Mouse (Mus musculus): Measurements from ENCODE around the gene Nectin2. TPM values are rescaled to one million over a fixed set of nuclear protein-coding genes. Genes with fewer than 3 reads are reported as not detected.
A peak's percentile ranks its signal among the peaks of the same experiment; 100 is the strongest.

Nectin2 gene
- polyA plus RNA-seq, 1 experiment from 2014 or later: 52.5 TPM

DNA sequence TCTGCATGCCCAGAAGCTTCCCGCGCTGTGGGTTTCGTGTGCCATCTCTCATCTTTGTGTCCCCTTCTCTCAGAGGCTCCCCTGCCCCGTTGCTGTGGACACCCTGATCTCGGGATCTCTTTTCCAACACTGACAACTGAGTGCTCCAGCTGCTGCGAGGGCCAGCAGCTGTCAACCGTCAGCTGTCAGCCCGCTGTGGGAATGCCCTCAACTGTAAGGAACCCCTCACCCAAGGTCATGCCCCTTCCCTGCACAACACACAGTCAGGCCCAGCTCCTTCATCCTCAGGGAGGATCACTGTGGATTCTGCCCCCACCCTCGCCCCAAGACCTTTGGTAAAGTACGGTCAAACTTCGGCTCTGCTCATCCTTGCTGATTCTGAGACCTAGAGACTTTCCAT is 12.0 kb upstream of the Nectin2 start:
- no peak overlapping the region for H3K27ac ChIP-seq (ENCODE audit: low read depth, low read length)
- H3K4me3 ChIP-seq (ENCODE audit: low read depth, low read length): no peak overlapping the region
- WGBS: 89% methylated on average over 11 of the region's 11 CpGs
- H3K4me1 ChIP-seq (replicated peaks; ENCODE audit: control insufficient read depth, insufficient read depth, low read length): no peaks in the 10 kb centered on the region
- ATAC-seq (ENCODE audit: low FRiP score) (no peak), DNase-seq (ENCODE audit: low spot score) (no peak)
- H3K4me2 ChIP-seq (replicated peaks; ENCODE audit: low read depth, low read length): no peak overlapping the region
- H3K36me3 ChIP-seq (ENCODE audit: control insufficient read depth, insufficient read depth, low read length): no peaks in the 10 kb centered on the region
- no peaks in the 10 kb centered on the region for H3K9me3 ChIP-seq (ENCODE audit: control insufficient read depth, low read length)
- no peak overlapping the region for H3K9ac ChIP-seq (ENCODE audit: low read depth, low read length)
- no peaks in the 10 kb centered on the region for H3K27me3 ChIP-seq (ENCODE audit: control insufficient read depth, insufficient read depth, low read length)

DNA sequence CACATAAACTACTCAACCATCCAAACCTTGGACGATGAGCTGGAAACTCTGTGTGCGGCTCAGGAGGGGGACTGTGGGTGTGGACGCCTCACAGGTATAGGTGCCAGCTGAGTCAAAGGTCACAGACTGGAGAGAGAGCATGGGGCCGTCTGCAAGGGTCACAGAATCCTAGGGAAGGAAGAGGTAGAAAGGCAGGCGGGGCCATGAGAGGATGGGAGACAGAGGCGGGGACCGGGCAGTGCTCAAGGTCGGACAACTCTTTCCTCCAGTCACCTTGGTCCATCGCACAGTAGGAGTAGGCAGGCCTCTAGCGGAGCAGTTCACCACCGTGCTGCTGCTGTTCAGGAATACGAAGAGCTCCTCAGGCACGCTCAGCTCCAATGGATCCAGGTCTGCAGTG is 9.7 kb upstream of the Nectin2 start:
- no peaks in the 10 kb centered on the region for H3K36me3 ChIP-seq (ENCODE audit: control insufficient read depth, insufficient read depth, low read length)
- H3K4me3 ChIP-seq (ENCODE audit: low read depth, low read length): no peak overlapping the region
- no peaks in the 10 kb centered on the region for H3K27me3 ChIP-seq (ENCODE audit: control insufficient read depth, insufficient read depth, low read length)
- ATAC-seq (ENCODE audit: low FRiP score): no peak
- H3K9me3 ChIP-seq (ENCODE audit: control insufficient read depth, low read length): no peaks in the 10 kb centered on the region
- no peak for DNase-seq (ENCODE audit: low spot score)
- no peak overlapping the region for H3K4me2 ChIP-seq (replicated peaks; ENCODE audit: low read depth, low read length)
- H3K9ac ChIP-seq (ENCODE audit: low read depth, low read length): no peak overlapping the region
- WGBS: 90% methylated on average over 13 of the region's 13 CpGs
- H3K27ac ChIP-seq (ENCODE audit: low read depth, low read length): no peak overlapping the region
- no peaks in the 10 kb centered on the region for H3K4me1 ChIP-seq (replicated peaks; ENCODE audit: control insufficient read depth, insufficient read depth, low read length)

DNA sequence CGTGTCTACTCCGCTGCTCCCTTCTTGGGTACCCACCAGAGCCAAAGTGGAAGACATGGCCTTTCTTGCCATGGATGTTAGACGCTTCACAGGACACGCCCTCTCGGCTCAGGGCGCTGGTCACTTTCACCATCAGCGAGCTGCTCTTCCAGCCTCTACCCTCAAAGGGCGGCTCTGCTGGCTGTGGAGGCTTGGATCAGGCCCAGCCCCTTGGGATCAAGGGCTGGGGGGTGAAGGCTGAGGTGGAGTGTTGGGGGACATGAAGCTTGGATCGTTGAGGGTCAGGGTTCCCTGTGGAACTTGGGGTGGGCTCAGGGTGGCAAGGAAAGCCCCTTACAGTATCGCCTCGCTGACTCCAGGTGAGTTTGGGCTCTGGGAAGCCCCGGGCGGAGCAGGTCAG is 8.3 kb upstream of the Nectin2 start:
- ATAC-seq (ENCODE audit: low FRiP score) (no peak), DNase-seq (ENCODE audit: low spot score) (no peak)
- Histone ChIP-seq H3K27ac (ENCODE audit: low read depth, low read length) (no peak overlapping the region), H3K9ac (ENCODE audit: low read depth, low read length) (no peak overlapping the region), H3K4me3 (ENCODE audit: low read depth, low read length) (no peak overlapping the region), H3K4me2 (replicated peaks; ENCODE audit: low read depth, low read length) (no peak overlapping the region), H3K9me3 (ENCODE audit: control insufficient read depth, low read length) (no peaks in the 10 kb centered on the region), H3K27me3 (ENCODE audit: control insufficient read depth, insufficient read depth, low read length) (no peaks in the 10 kb centered on the region), H3K36me3 (ENCODE audit: control insufficient read depth, insufficient read depth, low read length) (no peaks in the 10 kb centered on the region), H3K4me1 (replicated peaks; ENCODE audit: control insufficient read depth, insufficient read depth, low read length) (no peaks in the 10 kb centered on the region)
- 92% methylated on average over 13 of the region's 13 CpGs for WGBS

DNA sequence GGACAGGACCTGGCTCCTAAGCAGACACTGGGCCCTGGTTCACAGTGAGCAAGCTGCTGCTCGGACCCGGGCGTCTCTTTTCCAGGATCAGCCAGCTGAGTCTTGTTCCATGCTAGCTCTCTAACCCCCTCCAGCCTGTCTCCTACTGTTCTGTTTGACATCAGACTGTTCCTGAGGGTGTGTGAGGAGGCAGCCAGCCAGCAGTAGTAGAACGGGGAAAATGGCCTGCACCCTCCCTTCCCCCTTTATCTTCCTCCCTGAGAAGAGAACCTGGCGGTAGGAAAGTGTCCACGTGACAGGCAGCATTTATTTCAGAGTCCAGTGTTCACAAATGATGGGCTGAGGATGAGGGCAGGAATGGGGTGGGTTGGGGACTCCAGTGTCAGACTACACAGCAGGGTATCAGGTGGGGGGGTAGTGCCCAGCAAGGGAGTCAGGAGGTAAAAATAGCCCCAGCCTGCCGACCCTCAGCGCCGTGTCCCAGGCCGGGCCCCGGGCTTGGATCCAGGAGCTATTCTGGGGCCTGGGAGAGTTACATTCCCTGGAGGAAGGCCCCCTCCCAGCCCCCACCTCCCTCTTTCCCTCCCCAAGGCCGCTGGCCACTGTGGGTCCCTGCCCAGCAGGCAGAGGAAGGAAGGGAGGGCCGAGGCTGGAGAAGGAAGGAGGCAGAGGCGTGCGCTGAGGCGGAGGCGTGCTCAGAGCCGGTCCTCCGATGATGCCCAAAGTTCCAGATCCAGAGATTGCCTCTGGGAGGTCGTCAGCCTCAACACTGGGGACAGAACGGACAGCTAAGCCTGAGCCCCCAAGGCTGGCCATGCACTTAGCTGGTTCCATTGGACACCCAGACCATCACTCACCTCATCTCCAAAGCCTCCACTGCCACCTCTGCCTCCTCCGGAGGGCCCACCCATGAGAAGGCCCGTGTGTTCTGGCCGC is 5.8 kb upstream of the Nectin2 start:
- DNase-seq (ENCODE audit: low spot score): no peak
- H3K9ac ChIP-seq (ENCODE audit: low read depth, low read length): no peak overlapping the region
- H3K27me3 ChIP-seq (ENCODE audit: control insufficient read depth, insufficient read depth, low read length): no peaks in the 10 kb centered on the region
- H3K4me2 ChIP-seq (replicated peaks; ENCODE audit: low read depth, low read length): no peak overlapping the region; the same call in 1 of the 2 replicates
- no peaks in the 10 kb centered on the region for H3K36me3 ChIP-seq (ENCODE audit: control insufficient read depth, insufficient read depth, low read length)
- no peaks in the 10 kb centered on the region for H3K4me1 ChIP-seq (replicated peaks; ENCODE audit: control insufficient read depth, insufficient read depth, low read length)
- no peak overlapping the region for H3K27ac ChIP-seq (ENCODE audit: low read depth, low read length)
- no peaks in the 10 kb centered on the region for H3K9me3 ChIP-seq (ENCODE audit: control insufficient read depth, low read length)
- 81% methylated on average over 23 of the region's 24 CpGs for WGBS
- no peak overlapping the region for H3K4me3 ChIP-seq (ENCODE audit: low read depth, low read length)
- 0 out of 2 replicates have a peak, but pooled peaks have one; percentile 25 for ATAC-seq (ENCODE audit: low FRiP score)

DNA sequence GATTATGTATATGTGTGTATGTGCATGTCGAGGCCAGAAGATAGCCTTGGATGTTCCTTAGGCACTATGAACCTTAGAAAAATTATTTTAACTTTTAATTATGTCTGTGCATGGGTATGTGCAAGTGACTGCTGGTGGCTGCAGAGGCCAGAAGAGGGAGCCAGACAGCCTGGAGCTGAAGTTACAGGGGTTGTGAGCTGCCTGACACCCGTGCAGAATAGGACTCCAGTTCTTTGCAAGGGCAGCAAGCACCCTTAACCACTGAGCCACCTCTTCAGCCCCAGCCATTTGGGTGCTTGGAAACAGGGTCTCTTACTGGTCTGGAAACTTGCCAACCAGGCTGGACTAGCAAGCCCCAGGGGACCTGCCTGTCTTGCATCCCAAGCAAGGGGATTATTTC is 4.7 kb upstream of the Nectin2 start:
- Histone ChIP-seq H3K4me3 (ENCODE audit: low read depth, low read length) (no peak overlapping the region), H3K27me3 (ENCODE audit: control insufficient read depth, insufficient read depth, low read length) (no peaks in the 10 kb centered on the region), H3K4me1 (replicated peaks; ENCODE audit: control insufficient read depth, insufficient read depth, low read length) (no peaks in the 10 kb centered on the region; the same call in 1 of the 2 replicates), H3K9me3 (ENCODE audit: control insufficient read depth, low read length) (no peaks in the 10 kb centered on the region), H3K27ac (ENCODE audit: low read depth, low read length) (no peak overlapping the region), H3K36me3 (ENCODE audit: control insufficient read depth, insufficient read depth, low read length) (no peaks in the 10 kb centered on the region), H3K4me2 (replicated peaks; ENCODE audit: low read depth, low read length) (no peak overlapping the region), H3K9ac (ENCODE audit: low read depth, low read length) (no peak overlapping the region)
- 87% methylated on average over 2 of the region's 2 CpGs for WGBS
- no peak for ATAC-seq (ENCODE audit: low FRiP score)
- no peak for DNase-seq (ENCODE audit: low spot score)

DNA sequence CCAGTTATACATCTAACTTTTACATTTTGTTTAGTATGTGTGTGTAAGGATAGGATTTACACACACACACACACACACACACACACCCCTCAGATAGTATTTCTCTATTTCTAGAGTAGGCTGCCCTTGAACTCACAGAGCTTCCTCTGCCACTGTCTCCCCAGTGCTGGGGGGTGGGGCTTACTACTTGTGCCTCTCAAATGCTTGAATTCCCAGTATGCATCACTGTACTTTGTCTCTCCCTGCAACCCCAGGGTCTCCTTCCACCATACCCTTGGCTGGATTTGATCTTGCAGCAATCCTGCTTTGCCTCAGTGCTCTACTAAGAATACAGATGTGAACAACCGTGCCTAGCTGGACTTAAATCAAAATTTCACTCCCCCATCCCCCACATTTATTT is 3.8 kb upstream of the Nectin2 start:
- no peak overlapping the region for H3K4me3 ChIP-seq (ENCODE audit: low read depth, low read length)
- H3K27ac ChIP-seq (ENCODE audit: low read depth, low read length): no peak overlapping the region
- no peaks in the 10 kb centered on the region for H3K36me3 ChIP-seq (ENCODE audit: control insufficient read depth, insufficient read depth, low read length)
- ATAC-seq (ENCODE audit: low FRiP score) (no peak), DNase-seq (ENCODE audit: low spot score) (no peak)
- no peak overlapping the region for H3K9ac ChIP-seq (ENCODE audit: low read depth, low read length)
- WGBS: 80% methylated on average over 1 of the region's 1 CpGs
- H3K4me1 ChIP-seq (replicated peaks; ENCODE audit: control insufficient read depth, insufficient read depth, low read length): no peaks in the 10 kb centered on the region; the same call in 1 of the 2 replicates
- no peak overlapping the region for H3K4me2 ChIP-seq (replicated peaks; ENCODE audit: low read depth, low read length)
- no peaks in the 10 kb centered on the region for H3K9me3 ChIP-seq (ENCODE audit: control insufficient read depth, low read length)
- no peaks in the 10 kb centered on the region for H3K27me3 ChIP-seq (ENCODE audit: control insufficient read depth, insufficient read depth, low read length)

DNA sequence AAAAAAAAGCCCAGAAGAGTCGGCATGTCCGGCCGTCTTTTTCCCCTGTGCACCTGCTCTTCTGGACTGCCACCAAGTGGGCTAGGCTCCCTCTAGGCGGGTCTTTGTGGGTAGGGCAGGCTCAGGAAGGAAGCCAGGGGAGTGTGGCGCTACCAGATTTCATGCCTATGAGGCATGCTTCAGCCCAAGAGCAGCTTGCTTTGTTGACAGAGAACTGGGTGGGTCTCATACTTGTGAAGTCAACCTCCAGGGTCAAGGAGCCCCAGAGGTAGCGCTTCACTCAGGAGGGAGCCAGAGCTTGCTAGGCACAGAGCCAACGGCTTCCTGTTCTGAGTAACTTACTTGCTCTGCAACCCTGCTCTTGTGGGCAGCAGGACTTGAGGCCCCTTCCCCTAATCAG is 3.3 kb upstream of the Nectin2 start:
- no peak overlapping the region for H3K9ac ChIP-seq (ENCODE audit: low read depth, low read length)

DNA sequence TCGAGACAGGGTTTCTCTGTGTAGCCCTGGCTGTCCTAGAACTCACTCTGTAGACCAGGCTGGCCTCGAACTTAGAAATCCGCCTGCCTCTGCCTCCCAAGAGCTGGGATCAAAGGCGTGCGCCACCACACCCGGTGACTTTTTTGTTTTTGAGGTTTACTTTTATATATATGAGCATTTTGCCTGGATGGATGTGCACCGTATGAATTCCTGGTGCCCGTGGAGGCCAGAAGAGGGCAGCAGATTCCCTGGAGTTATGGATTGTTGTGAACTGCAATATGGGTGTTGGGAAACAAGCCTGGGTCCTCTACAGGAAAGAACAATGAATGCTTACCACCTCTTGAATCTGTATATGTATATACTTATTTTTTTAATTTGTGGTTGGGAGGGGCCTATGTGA is 2.4 kb upstream of the Nectin2 start:
- Histone ChIP-seq H3K9ac (ENCODE audit: low read depth, low read length) (no peak overlapping the region), H3K4me2 (replicated peaks; ENCODE audit: low read depth, low read length) (no peak overlapping the region), H3K27ac (ENCODE audit: low read depth, low read length) (no peak overlapping the region), H3K4me3 (ENCODE audit: low read depth, low read length) (no peak overlapping the region), H3K9me3 (ENCODE audit: control insufficient read depth, low read length) (no peaks in the 10 kb centered on the region), H3K4me1 (replicated peaks; ENCODE audit: control insufficient read depth, insufficient read depth, low read length) (no peaks in the 10 kb centered on the region; the same call in 1 of the 2 replicates), H3K36me3 (ENCODE audit: control insufficient read depth, insufficient read depth, low read length) (no peaks in the 10 kb centered on the region), H3K27me3 (ENCODE audit: control insufficient read depth, insufficient read depth, low read length) (no peaks in the 10 kb centered on the region)
- WGBS: 70% methylated on average over 8 of the region's 8 CpGs
- ATAC-seq (ENCODE audit: low FRiP score) (no peak), DNase-seq (ENCODE audit: low spot score) (no peak)

More for the DNA sequence above, 3.3 kb upstream of the Nectin2 start:
- WGBS: 83% methylated on average over 7 of the region's 7 CpGs
- Histone ChIP-seq H3K4me3 (ENCODE audit: low read depth, low read length) (no peak overlapping the region), H3K4me2 (replicated peaks; ENCODE audit: low read depth, low read length) (no peak overlapping the region), H3K27me3 (ENCODE audit: control insufficient read depth, insufficient read depth, low read length) (no peaks in the 10 kb centered on the region), H3K36me3 (ENCODE audit: control insufficient read depth, insufficient read depth, low read length) (no peaks in the 10 kb centered on the region), H3K4me1 (replicated peaks; ENCODE audit: control insufficient read depth, insufficient read depth, low read length) (no peaks in the 10 kb centered on the region; the same call in 1 of the 2 replicates), H3K9me3 (ENCODE audit: control insufficient read depth, low read length) (no peaks in the 10 kb centered on the region), H3K27ac (ENCODE audit: low read depth, low read length) (no peak overlapping the region)
- ATAC-seq (ENCODE audit: low FRiP score) (no peak), DNase-seq (ENCODE audit: low spot score) (no peak)

DNA sequence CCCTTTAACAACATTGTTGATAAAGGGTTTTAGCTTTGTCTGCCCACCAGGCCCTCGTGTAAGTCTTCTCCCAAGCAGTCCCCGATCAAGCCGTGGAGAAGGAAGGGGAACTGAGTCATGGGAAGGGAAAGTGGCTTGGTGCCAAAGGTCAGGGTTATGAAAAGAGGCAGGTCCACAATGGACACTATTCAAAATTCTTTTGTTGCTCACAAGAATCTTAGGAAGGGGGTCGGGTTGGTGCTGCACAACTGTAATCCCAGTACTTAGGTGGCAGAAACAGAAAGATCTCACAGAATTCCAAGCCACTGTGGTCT is 744 bp upstream of the Nectin2 start:
- no peaks in the 10 kb centered on the region; the same call in 1 of the 2 replicates for H3K4me1 ChIP-seq (replicated peaks; ENCODE audit: control insufficient read depth, insufficient read depth, low read length)
- H3K36me3 ChIP-seq (ENCODE audit: control insufficient read depth, insufficient read depth, low read length): no peaks in the 10 kb centered on the region
- DNase-seq (ENCODE audit: low spot score) (no peak), ATAC-seq (ENCODE audit: low FRiP score) (no peak)
- no peak overlapping the region for H3K9ac ChIP-seq (ENCODE audit: low read depth, low read length)
- H3K27me3 ChIP-seq (ENCODE audit: control insufficient read depth, insufficient read depth, low read length): no peaks in the 10 kb centered on the region
- H3K4me3 ChIP-seq (ENCODE audit: low read depth, low read length): no peak overlapping the region
- WGBS: 57% methylated on average over 4 of the region's 4 CpGs
- H3K4me2 ChIP-seq (replicated peaks; ENCODE audit: low read depth, low read length): no peak overlapping the region
- H3K9me3 ChIP-seq (ENCODE audit: control insufficient read depth, low read length): no peaks in the 10 kb centered on the region
- no peak overlapping the region for H3K27ac ChIP-seq (ENCODE audit: low read depth, low read length)

All from hindbrain, embryonic 11.5 days (tissue).